Mouse (Mus musculus) left cerebral cortex, adult 18-20 months (tissue): Measurements from ENCODE around the gene Foxp4. TPM values are rescaled to one million over a fixed set of nuclear protein-coding genes. Genes with fewer than 3 reads are reported as not detected.

ENCODE experiments used
- DNase-seq, 2 experiments: peaks; one replicate each; pipeline ENCODE4 v3.0.0; 2021 to 2022; ENCODE audit warnings: low spot score in 2 of 2, mixed read lengths in 1 of 2
- total RNA-seq, 2 experiments: library from RNA; stranded (reverse); gene quantifications; 2 replicates each; pipeline ENCODE4 v1.2.3; 2021

Gene Foxp4
- total RNA-seq, 2 experiments from 2014 or later, result 47.6 to 47.8 TPM

- DNase-seq, result no peak
These were observed 23.7 kb downstream of the Foxp4 start for GRCm38 (mm10) chr17:47900716-47901115.

GRCm38 (mm10) chr17:47899156-47899555 lies 25.3 kb downstream of the Foxp4 start:
- DNase-seq, result no peak

- no peak for DNase-seq
These were observed 26.3 kb downstream of the Foxp4 start for GRCm38 (mm10) chr17:47897956-47898752.

GRCm38 (mm10) chr17:47889727-47890126 lies 34.7 kb downstream of the Foxp4 start:
- no peak for DNase-seq

GRCm38 (mm10) chr17:47889267-47889666 lies 35.2 kb downstream of the Foxp4 start:
- no peak for DNase-seq

- DNase-seq, result no peak
These were observed 35.8 kb downstream of the Foxp4 start for GRCm38 (mm10) chr17:47888641-47889040.

- DNase-seq, result no peak
These were observed 36.3 kb downstream of the Foxp4 start for GRCm38 (mm10) chr17:47888155-47888455.

- no peak for DNase-seq
These were observed 36.9 kb downstream of the Foxp4 start for GRCm38 (mm10) chr17:47887381-47888154.

- DNase-seq, result no peak
These were observed 41.3 kb downstream of the Foxp4 start for GRCm38 (mm10) chr17:47883099-47883498.

GRCm38 (mm10) chr17:47881330-47881729 lies 43.1 kb downstream of the Foxp4 start:
- peak in 1 of 2 experiments; percentile 52 for DNase-seq

- DNase-seq, result no peak
These were observed 45.2 kb downstream of the Foxp4 start for GRCm38 (mm10) chr17:47879207-47879606.

GRCm38 (mm10) chr17:47878378-47879089 lies 45.9 kb downstream of the Foxp4 start:
- DNase-seq, result peak; percentile 63 to 80

- DNase-seq, result no peak
These were observed 46.6 kb downstream of the Foxp4 start for GRCm38 (mm10) chr17:47877715-47878377.

GRCm38 (mm10) chr17:47876776-47877714 lies 47.4 kb downstream of the Foxp4 start:
- DNase-seq, result no peak

- DNase-seq, result peak; percentile 88 to 91
These were observed 51.1 kb downstream of the Foxp4 start for GRCm38 (mm10) chr17:47873341-47873791.

- no peak for DNase-seq
These were observed 52.0 kb downstream of the Foxp4 start for GRCm38 (mm10) chr17:47872311-47873011.

- no peak for DNase-seq
These were observed 54.6 kb downstream of the Foxp4 start for GRCm38 (mm10) chr17:47869874-47870273.

GRCm38 (mm10) chr17:47866037-47866436 lies 58.4 kb downstream of the Foxp4 start:
- no peak for DNase-seq

GRCm38 (mm10) chr17:47864496-47864895 lies 59.9 kb downstream of the Foxp4 start:
- DNase-seq, result peak; percentile 82 to 86
